Mouse (Mus musculus) layer of hippocampus, adult 2 months (tissue): ENCODE measurements around the gene Pter. TPM values are rescaled to one million over a fixed set of nuclear protein-coding genes. Genes with fewer than 3 reads are reported as not detected.

Source experiments
- DNase-seq, 2 experiments: peaks; one replicate each; pipeline ENCODE4 v3.0.0; 2022; ENCODE audit warnings: low spot score in 2 of 2
- H3K27ac ChIP-seq: fragments of 200-600 bp; 2 replicates; pipeline ENCODE4 v1.8.1; 2022
- H3K4me3 ChIP-seq: fragments of 200-600 bp; 2 replicates; pipeline ENCODE4 v1.8.1; 2022; ENCODE audit warnings: mild to moderate bottlenecking
- CTCF ChIP-seq: fragments of 200-600 bp; conservative IDR thresholded peaks from 2 replicates; pipeline ENCODE4 v1.8.1; 2022; ENCODE audit warnings: antibody characterized with exemption, mild to moderate bottlenecking, moderate library complexity
- total RNA-seq, 2 experiments: library from RNA; stranded (reverse); gene quantifications; 2 replicates each; pipeline ENCODE4 v1.2.3; 2021

Pter gene
- total RNA-seq, 2 experiments from 2014 or later: 0.51 to 0.66 TPM

GRCm38 (mm10) chr2:12956703-12957424 lies 33.0 kb downstream of the Pter start:
- no peak overlapping the region for H3K4me3 ChIP-seq
- TF ChIP-seq CTCF: no peak
- DNase-seq: no peak
- no peak overlapping the region for H3K27ac ChIP-seq

GRCm38 (mm10) chr2:12970049-12970724 lies 46.3 kb downstream of the Pter start:
- no peak for TF ChIP-seq CTCF
- Histone ChIP-seq H3K4me3 (no peak overlapping the region), H3K27ac (no peak overlapping the region)
- peak in 1 of 2 experiments; percentile 13 for DNase-seq

- no peak for DNase-seq
Measured at GRCm38 (mm10) chr2:12973752-12974151, 49.9 kb downstream of the Pter start.

GRCm38 (mm10) chr2:12977367-12977766 lies 53.5 kb downstream of the Pter start:
- TF ChIP-seq CTCF: no peak
- DNase-seq: no peak
- no peak overlapping the region for H3K27ac ChIP-seq
- H3K4me3 ChIP-seq: no peak overlapping the region

More at GRCm38 (mm10) chr2:12973752-12974151, 49.9 kb downstream of the Pter start:
- Histone ChIP-seq H3K4me3 (no peak overlapping the region), H3K27ac (no peak overlapping the region)
- TF ChIP-seq CTCF: no peak

- no peak for TF ChIP-seq CTCF
- peak in 1 of 2 experiments; percentile 34 for DNase-seq
- Histone ChIP-seq H3K4me3 (no peak overlapping the region), H3K27ac (no peak overlapping the region)
Measured at GRCm38 (mm10) chr2:12978771-12979170, 54.9 kb downstream of the Pter start.

GRCm38 (mm10) chr2:12984901-12985732 lies 61.3 kb downstream of the Pter start:
- DNase-seq: no peak
- H3K27ac ChIP-seq: no peak overlapping the region
- H3K4me3 ChIP-seq: no peak overlapping the region
- TF ChIP-seq CTCF: no peak

- no peak for DNase-seq
- peak overlapping the region; percentile 32; the same call in 1 of the 2 replicates for H3K27ac ChIP-seq
- TF ChIP-seq CTCF: no peak
- H3K4me3 ChIP-seq: no peak overlapping the region
Measured at GRCm38 (mm10) chr2:13000026-13000425, 76.2 kb downstream of the Pter start.

- Histone ChIP-seq H3K27ac (peak overlapping the region; percentile 96), H3K4me3 (peak overlapping the region; percentile 72)
- no peak for DNase-seq
- TF ChIP-seq CTCF: peak; percentile 71
Measured at GRCm38 (mm10) chr2:13008433-13008832, 84.6 kb downstream of the Pter start.

- peak overlapping the region; percentile 72 for H3K4me3 ChIP-seq
- peak in 1 of 2 experiments; percentile 44 for DNase-seq
- H3K27ac ChIP-seq: peak overlapping the region; percentile 96
- TF ChIP-seq CTCF: no peak
Measured at GRCm38 (mm10) chr2:13009261-13009972, 85.6 kb downstream of the Pter start.

- Histone ChIP-seq H3K4me3 (peak overlapping the region; percentile 72), H3K27ac (peak overlapping the region; percentile 96)
- TF ChIP-seq CTCF: no peak
- DNase-seq: no peak
Measured at GRCm38 (mm10) chr2:13010030-13010459, 86.2 kb downstream of the Pter start.

GRCm38 (mm10) chr2:13010460-13011341 lies 86.9 kb downstream of the Pter start:
- peak in 1 of 2 experiments; percentile 39 for DNase-seq
- TF ChIP-seq CTCF: peak; percentile 63
- Histone ChIP-seq H3K4me3 (peak overlapping the region; percentile 72), H3K27ac (peak overlapping the region; percentile 96)
